Mouse (Mus musculus) layer of hippocampus, postnatal 25 days (tissue): ENCODE results near the gene Tmprss2. TPM values are rescaled to one million over a fixed set of nuclear protein-coding genes. Genes with fewer than 3 reads are reported as not detected.

Source experiments
- DNase-seq, 2 experiments: peaks; one replicate each; pipeline ENCODE4 v3.0.0; 2022; ENCODE audit warnings: mixed read lengths in 2 of 2, low spot score in 1 of 2; ENCODE audit errors: extremely low spot score in 1 of 2
- total RNA-seq, 2 experiments: library from RNA; stranded (reverse); gene quantifications; 2 replicates each; pipeline ENCODE4 v1.2.3; 2021

Tmprss2 gene
- total RNA-seq, result not detected

GRCm38 (mm10) chr16:97610939-97611338 lies at the start of gene Tmprss2:
Tmprss2 (minus strand) TSS chr16:97611195.
- no peak for DNase-seq

- DNase-seq, result no peak
Measured at GRCm38 (mm10) chr16:97659225-97659658, 48.2 kb upstream of the Tmprss2 start.

GRCm38 (mm10) chr16:97658481-97658880 lies 47.5 kb upstream of the Tmprss2 start:
- no peak for DNase-seq

DNA sequence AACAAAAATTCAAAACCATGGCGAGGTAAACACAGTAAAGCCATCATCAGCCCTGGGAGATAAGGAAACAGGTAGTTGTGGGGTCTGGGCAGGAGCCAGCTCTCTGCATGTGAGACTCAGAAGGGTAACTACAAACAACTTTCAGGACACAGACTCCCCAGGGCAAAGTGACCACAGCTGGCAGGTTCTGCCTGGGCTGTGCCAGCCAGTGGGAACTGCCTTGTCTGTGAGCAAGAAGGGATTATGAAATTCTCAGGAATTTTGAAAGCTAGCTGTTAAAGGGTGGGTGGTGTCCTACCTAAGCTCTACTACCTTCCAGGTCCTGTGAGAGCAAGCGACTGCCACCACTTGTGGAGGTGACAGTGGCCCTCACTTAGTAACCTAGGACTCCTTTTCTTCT lies 44.8 kb upstream of the Tmprss2 start:
- DNase-seq, result no peak

DNA sequence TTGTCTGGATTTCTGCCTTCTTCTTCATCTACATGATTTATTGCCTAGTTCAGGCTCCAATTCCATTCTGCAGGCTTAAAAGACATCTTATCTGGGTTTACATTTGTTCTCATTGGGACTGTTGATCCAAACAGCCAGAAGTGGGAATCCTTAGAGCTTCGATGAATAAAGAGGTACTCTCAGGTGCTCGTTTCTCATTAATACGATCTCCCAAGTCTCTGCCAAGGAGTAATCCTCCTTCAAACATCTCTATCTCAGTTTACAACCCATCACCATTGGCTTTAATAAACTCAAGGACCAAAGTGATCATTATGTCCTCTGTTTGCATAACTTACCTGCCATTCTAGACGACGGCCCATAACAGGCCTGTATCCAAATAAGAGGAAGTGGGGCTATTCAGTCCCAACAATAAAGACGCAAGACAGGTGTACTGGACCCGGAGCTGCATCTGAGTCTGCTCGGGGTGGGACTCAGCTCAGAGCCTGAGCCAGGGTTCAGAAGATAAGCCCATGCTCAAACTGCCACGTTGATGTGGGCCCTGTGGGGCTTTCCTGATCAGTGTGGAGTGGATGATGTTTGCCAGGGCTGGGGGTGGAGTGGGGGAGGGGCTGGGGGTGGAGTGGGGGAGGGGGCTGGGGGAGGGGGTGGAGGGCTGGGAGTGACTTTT lies 38.7 kb upstream of the Tmprss2 start:
- DNase-seq, result no peak

GRCm38 (mm10) chr16:97644681-97645080 lies 33.7 kb upstream of the Tmprss2 start:
- DNase-seq, result no peak

- DNase-seq, result no peak
Measured at GRCm38 (mm10) chr16:97639630-97640029, 28.6 kb upstream of the Tmprss2 start.

- DNase-seq, result no peak
Measured at GRCm38 (mm10) chr16:97632880-97633484, 22.0 kb upstream of the Tmprss2 start.

GRCm38 (mm10) chr16:97623166-97623565 lies 12.2 kb upstream of the Tmprss2 start:
- no peak for DNase-seq

DNA sequence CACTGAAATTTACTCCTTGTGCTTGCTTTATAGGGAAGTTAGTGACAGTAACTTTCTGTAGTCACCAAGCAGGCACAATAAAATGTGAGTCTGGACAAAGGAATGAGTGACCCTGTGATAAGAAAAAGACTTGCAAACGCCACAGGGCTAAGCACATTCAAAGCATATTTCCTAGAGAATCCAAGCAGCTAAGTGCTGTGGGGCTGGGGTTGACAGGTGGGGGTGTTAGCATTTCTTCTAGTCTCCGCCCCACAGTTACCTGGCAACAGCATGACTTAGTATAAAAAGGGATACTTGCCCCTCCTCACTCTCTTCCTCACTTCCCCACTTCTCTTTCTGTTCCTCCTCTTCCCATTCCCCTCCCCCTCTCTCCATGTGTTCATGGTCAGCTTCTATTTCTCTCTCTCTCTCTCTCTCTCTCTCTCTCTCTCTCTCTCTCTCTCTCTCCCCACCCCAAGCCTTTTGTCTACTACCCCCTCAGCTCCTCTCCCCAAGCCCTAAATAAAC lies 11.4 kb upstream of the Tmprss2 start:
- no peak for DNase-seq

DNA sequence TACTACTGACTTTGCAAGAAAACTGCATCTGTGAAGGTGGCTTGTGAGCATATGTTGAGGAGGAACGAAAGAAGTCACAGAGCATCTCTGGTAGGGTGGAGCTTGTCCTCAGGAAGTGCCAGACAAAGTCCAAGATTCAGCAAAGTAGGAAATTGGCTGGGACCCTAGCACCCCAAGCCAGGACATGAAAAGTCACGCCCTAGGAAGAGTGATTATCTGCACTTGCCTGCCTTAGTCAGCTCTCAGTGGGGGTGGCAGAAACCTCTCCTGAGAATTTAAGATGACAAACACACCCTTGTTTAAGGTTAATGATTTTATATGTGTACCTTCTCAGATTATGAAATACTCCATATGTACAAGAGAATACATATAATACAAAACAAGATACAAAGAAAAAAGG lies 7.3 kb upstream of the Tmprss2 start:
- DNase-seq, result no peak

DNA sequence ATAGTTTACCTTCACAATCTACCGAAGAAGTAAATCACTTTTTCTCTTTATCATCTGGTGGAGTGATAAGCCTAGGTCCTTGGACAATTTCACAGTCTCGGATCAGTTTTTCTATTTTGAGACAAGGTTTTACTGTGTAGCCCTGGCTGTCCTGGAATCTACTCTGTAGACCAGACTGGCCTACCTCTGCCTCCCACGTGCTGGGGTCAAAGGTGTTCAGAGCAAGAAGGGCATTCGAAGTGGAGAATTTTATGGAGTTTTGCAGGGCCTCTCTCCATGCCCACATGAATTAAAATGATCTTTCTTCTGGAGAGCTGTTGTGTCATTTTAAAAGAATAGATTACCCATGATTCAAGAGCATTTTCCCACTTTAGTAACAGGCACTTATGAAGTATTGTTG lies 1.0 kb upstream of the Tmprss2 start:
- no peak for DNase-seq

GRCm38 (mm10) chr16:97610246-97610645 lies 749 bp downstream of the Tmprss2 start:
- no peak for DNase-seq

- DNase-seq, result no peak
Measured at GRCm38 (mm10) chr16:97609676-97610075, 1.3 kb downstream of the Tmprss2 start.

- no peak for DNase-seq
Measured at GRCm38 (mm10) chr16:97607956-97608355, 3.0 kb downstream of the Tmprss2 start.

DNA sequence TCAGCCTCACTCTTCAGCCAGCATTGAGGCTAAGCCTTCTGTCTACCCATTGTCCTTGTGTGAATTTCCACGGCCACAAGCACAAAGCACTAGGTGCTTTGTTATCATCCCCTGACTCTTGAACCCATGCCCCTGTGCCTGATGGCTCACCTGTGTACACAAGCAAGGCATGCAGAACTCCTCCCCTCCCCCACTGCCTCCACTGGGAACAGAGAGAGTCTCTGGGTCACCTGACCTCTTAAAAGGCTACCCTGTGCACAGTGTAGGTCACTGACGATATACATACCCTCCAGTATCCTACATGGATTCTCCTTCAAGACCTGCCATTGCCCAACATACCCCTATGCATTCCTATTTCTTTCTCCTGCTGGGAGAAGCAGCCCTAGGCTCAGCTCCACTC lies 4.2 kb downstream of the Tmprss2 start:
- DNase-seq, result no peak

DNA sequence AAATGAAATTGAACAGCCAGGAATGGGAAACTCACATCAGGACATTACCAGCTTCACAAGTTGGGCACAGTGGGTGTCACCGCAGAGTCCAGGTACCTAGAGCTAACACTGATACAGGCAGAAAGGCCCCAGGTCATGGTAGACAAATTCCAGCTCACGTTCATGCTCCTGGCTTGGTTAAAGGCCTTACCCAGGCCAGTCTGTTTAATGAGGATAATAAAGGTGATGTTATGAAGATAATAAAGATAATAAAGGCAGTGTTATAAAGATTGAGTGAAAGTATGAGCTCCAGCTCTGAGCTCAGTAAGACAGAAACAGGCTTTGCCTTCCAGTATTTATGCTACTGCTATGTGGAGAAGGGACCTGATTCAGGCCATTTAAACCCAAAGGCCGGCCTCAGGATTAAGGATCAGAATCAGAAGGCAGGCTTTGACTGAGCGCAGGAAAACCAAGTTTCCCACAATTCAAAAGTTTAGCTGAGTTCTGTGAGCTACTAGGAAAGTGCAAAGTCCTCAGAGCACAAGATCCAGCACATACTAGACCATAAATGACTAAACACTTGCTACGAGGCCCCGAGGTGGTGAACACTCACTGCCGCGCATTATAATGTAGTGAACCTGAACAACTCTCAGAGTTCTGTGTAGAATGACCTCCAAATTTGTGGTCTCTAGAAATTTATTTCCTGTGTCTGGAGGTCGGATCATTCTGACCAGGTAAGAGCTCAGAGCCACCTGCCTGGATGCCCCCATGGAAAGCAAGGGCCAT lies 4.9 kb downstream of the Tmprss2 start:
- DNase-seq, result no peak

DNA sequence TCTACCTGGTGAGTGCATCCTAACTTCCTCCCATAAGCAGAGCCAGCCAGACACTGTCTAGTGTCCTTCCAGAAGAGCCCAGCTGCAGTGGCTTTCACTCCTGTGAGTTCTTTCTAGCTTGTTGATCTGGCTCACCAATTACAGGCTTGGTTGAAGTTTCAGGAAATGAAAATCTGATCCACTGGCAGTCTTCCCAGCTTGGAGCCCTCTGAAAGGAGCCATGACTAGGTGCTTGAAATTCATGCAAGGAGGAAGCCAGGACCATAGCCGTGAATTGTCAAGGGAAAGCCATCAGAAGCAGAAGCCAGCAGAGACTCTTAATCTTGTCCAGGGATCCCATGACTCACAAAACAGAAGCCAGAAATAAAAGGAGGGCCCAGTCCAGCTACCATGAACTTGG lies 8.7 kb downstream of the Tmprss2 start:
- DNase-seq, result peak in 1 of 2 experiments; percentile 24

DNA sequence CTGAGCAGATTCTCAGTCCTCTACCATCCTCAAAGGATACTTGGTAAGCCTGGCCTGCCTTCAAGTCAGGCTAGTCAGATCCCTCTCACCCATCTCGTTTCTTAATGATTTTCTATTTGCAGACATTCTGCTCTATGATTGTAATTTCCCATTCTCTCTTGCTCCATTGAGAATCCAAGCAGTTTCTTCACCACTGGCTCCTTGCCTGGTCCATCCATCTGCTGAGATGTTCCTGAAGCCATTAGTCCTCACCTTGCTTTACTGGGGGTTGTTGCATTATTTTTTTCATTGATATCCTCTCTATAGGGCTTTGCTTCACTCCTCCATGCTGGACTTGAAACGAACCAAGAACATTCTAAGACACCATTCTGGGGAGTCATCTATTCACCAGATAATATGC lies 10.4 kb downstream of the Tmprss2 start:
- DNase-seq, result no peak

- DNase-seq, result no peak
Measured at GRCm38 (mm10) chr16:97598046-97598445, 12.9 kb downstream of the Tmprss2 start.

DNA sequence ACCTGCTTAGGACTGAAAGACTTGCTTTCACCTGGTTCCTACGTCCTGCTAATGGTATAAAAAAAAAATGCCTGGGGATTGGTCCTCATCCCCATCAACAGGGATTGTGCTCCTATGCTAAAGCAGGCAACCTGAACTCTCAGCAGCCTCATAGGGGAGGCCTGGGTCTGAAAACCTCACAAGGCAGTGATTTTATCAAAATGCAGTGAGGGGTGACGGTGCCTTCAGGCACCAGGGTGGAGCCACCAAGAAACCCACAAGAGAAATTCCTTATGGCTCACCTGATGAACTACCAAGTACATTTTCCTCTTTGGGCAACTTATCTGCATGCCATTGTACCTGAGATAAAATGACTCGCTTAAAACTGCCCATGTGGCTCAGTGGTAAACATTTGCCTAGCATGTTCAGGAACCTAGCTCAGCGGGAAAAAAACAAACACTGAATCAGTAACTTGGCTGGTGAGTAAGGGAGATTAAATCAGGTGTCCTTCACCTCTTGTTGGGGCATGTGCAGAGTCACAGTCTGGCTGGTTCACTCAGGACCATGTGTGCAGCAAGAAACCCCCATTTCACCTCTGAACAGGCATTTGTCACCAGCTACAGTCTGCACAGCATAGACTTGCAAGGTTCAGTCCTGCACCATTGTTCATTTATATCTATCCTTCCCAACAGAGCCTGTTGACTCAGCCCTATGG lies 17.0 kb downstream of the Tmprss2 start:
- DNase-seq, result no peak
